Mouse (Mus musculus): ENCODE measurements around the gene Sec11a. TPM values are rescaled to one million over a fixed set of nuclear protein-coding genes. Genes with fewer than 3 reads are reported as not detected.

Gene Sec11a
- polyA plus RNA-seq, 1 experiment = 62.5 TPM

DNA sequence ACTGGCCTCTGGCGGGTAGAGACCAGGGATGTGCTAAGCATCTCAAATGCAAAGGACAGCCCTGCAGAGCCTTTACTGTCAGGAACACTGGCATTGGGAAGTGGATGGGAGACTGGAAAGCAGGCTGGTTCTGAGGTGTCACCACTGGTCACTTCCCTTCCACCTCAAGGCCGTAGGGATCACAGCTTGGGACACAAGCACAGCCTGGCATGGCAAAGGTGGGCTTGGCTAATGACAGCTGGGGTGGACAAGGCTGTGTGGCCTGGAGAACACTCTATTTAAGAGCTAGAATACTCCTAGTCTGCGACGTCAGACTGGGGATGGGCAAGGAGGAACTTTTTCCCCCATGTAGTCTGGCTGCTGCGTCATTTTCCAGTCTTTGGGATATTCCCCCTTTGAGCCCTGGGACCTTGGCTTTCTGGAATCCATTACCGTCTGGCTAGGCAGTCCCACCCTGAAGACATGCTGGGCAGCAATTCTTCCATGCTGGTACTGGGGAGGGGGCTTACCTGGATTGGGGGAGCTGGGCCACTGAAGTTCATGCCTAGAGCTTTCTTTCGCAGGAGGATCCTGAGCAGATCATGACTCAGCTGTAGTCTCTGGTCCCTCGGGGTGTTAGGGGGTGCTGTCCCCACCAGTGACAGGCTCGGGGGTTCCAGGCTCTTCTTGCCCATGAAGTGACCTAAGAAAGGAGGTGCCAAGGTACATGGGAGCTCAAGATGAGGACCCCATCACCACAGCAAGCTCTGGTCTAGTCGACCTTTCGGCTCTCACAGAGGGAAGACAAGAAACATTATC is 43.8 kb downstream of the Sec11a start:
- WGBS = 91% methylated on average over 11 of the region's 11 CpGs
- no peak for DNase-seq (ENCODE audit: low read depth, low spot score)

- no peak for DNase-seq (ENCODE audit: low read depth, low spot score)
- 16% methylated on average over 15 of the region's 15 CpGs for WGBS
Observed at GRCm38 (mm10) chr7:80901541-80902274, 45.9 kb downstream of the Sec11a start.

GRCm38 (mm10) chr7:80900944-80901501 is 46.6 kb downstream of the Sec11a start, which contains the start of gene Wdr73:
Wdr73 (minus strand) TSS chr7:80901269.
- DNase-seq (ENCODE audit: low read depth, low spot score) = peak; percentile 89
- 1% methylated on average over 36 of the region's 36 CpGs for WGBS

DNA sequence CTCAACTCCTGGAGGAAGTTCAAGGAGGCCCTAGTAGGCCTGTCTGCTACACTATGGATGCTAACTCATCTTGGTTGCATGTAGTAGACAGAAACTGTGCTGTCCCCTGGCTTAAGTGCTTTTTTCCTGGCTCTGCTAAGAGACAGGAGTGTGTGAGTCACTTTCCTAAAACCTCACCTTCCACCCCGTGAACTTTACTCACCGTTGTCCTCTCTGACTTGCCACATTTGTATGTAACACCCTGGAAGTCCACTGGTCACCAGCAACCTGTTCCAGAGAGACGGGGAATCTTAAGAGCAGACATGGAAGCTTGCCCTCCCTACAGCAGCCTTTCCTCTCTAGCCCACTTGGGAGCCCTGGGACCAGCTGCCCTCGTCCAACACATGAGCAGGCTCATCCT is 49.9 kb downstream of the Sec11a start:
- no peak for DNase-seq (ENCODE audit: low read depth, low spot score)
- WGBS = 86% methylated on average over 4 of the region's 4 CpGs

- 87% methylated on average over 7 of the region's 7 CpGs for WGBS
- DNase-seq (ENCODE audit: low read depth, low spot score) = no peak
Observed at GRCm38 (mm10) chr7:80897134-80897533, 50.4 kb downstream of the Sec11a start.

DNA sequence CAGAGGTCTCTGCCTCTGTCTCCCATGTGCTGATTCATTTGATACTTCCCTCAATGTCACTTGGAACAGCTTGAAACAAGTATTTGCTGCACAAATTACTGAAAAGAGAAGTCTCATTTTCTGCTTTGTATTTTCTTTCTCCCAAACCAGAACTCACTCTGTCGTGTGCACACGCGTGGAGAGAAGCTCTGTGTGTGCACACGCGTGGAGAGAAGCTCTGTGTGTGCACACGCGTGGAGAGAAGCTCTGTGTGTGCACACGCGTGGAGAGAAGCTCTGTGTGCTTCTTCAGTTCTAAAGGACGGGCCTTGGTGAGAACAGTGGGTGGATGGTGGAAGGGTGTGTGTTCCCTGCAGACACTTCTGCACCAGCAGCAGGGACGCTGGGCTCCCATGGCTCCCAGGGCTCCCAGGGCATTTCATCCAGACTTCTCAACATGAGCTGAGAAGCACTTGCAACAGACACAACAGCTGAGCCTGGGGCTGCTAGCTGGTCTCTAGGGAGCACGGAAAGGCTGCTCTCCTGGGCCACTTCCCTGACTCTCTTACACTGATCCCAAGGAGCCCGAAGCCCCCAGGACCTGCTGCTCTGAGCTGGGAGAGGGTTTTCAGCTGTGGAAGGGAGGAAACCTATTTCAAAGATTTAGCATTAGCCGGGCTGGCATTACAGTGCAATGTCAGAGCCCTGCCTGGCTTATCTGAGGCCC is 52.6 kb downstream of the Sec11a start:
- 94% methylated on average over 14 of the region's 14 CpGs for WGBS
- no peak for DNase-seq (ENCODE audit: low read depth, low spot score)

DNA sequence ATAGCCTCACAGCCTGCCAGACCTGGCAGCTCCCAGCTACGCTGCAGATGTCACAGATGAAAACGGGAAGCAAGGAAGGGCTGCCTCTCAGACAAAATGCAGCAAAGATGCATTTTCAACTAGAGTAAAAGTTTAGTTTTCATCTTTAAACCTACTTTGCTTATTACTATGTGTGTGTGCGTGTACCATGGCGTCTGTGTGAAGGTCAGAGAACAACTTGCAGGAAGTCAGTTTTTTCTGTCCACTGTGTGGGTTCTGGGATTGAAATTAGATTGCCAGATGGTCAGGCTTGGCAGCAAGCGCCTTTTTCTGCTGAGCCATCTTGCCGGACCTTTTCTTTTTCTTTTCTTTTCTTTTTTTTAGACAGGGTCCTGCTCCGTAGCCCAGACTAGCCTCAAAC is 53.4 kb downstream of the Sec11a start:
- DNase-seq (ENCODE audit: low read depth, low spot score) = no peak

GRCm38 (mm10) chr7:80893753-80894129 is 53.8 kb downstream of the Sec11a start:
- WGBS = 81% methylated on average over 6 of the region's 6 CpGs

More for the DNA sequence above, 53.4 kb downstream of the Sec11a start:
- WGBS = 85% methylated on average over 7 of the region's 7 CpGs

GRCm38 (mm10) chr7:80893086-80893752 is 54.4 kb downstream of the Sec11a start:
- no peak for DNase-seq (ENCODE audit: low read depth, low spot score)
- 90% methylated on average over 15 of the region's 15 CpGs for WGBS

More at GRCm38 (mm10) chr7:80893753-80894129, 53.8 kb downstream of the Sec11a start:
- no peak for DNase-seq (ENCODE audit: low read depth, low spot score)

GRCm38 (mm10) chr7:80889841-80890241 is 57.7 kb downstream of the Sec11a start:
- 59% methylated on average over 13 of the region's 13 CpGs for WGBS
- no peak for DNase-seq (ENCODE audit: low read depth, low spot score)

- DNase-seq (ENCODE audit: low read depth, low spot score) = no peak
- 55% methylated on average over 9 of the region's 9 CpGs for WGBS
Observed at GRCm38 (mm10) chr7:80889021-80889511, 58.5 kb downstream of the Sec11a start.

DNA sequence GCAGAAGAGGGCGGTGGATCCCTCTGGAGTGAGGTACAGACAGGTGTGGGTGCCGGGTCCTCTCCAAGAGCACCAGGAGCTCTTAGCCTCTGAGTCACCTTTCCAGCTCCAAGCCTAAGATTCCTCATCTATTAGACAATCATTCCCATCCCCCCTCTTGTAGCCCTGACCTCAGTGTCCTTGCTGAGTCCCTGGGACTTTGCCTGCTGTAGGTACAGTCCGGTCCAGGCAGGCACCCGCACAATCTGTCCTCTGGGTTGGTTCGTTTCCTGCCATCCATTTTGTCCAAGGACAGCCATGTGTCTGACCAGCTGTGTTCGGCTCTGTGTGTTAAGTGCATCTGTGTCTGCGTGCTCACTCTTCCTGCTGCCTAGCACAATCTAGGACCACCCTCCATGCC is 59.0 kb downstream of the Sec11a start:
- WGBS = 82% methylated on average over 7 of the region's 7 CpGs
- DNase-seq (ENCODE audit: low read depth, low spot score) = no peak

- no peak for DNase-seq (ENCODE audit: low read depth, low spot score)
- WGBS = 19% methylated on average over 1 of the region's 1 CpGs
Observed at GRCm38 (mm10) chr7:80885666-80886065, 61.9 kb downstream of the Sec11a start.

DNA sequence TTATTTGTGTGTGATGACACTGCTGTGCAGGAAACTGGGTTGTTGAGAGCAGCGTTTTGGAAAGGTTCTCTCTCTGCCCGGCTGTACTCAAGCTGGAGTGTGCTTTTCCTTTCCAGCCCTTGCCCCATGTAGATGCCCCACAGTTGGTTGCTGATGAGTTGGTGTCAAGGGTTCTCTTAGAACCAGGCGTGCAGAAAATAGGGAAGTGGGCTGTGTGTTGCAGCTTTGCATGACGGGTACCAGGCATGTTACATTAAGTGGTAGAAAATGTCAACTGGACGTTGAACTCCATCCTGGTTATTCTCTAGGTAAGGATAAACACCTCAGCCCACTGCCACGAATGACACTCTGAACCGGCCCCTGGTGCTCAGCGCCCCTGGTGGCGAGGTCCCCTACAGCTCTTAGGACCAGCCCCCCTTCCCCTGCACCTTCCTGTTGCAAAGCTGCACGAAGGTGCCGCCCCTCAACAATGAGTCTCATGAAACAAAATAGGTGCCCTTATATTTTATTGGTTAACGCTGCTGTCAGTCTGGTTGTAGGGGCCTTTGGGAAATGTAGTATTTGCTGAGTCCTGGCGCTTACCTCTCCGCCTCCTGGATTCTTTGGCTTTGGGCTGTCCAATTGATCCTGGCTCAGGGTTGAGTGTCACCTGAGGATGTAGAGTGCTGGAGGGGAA is 64.6 kb downstream of the Sec11a start:
- peak; percentile 72 for DNase-seq (ENCODE audit: low read depth, low spot score)
- WGBS = 12% methylated on average over 14 of the region's 14 CpGs

GRCm38 (mm10) chr7:80875727-80876126 is 71.9 kb downstream of the Sec11a start:
- no peak for DNase-seq (ENCODE audit: low read depth, low spot score)
- 81% methylated on average over 37 of the region's 37 CpGs for WGBS

GRCm38 (mm10) chr7:80873631-80874030 is 73.9 kb downstream of the Sec11a start:
- no peak for DNase-seq (ENCODE audit: low read depth, low spot score)
- WGBS = 95% methylated on average over 2 of the region's 2 CpGs

DNA sequence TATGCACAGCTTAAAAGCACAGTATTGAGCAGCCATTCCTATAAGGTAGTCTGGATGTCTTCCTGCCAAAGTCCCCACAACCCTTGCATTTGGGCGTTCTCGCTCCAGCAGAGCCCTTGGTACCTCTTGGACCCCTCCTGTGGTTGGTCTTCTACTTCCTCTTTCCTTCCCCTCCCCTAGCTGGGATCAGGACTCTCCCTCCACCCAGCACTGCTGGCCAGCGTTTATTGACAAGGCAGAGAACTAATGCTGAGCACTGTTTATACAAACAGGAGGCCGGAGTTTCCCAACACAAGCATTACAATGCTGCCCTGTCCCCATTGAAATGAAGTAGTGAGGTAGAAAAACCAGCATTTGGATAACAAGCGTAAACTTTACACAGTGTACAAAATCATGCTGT is 74.5 kb downstream of the Sec11a start:
- no peak for DNase-seq (ENCODE audit: low read depth, low spot score)
- 84% methylated on average over 5 of the region's 5 CpGs for WGBS

- WGBS = 92% methylated on average over 2 of the region's 2 CpGs
- no peak for DNase-seq (ENCODE audit: low read depth, low spot score)
Observed at GRCm38 (mm10) chr7:80868686-80869085, 78.9 kb downstream of the Sec11a start.

Measured in large intestine, adult 2 months (tissue).